Mouse (Mus musculus) heart, adult 11 months (tissue): ENCODE data around the gene Rexo5.

ENCODE experiments used
- DNase-seq: peaks from one replicate; pipeline ENCODE4 v3.0.0; 2022

Gene Rexo5

GRCm38 (mm10) chr7:119847396-119847795 lies 53.6 kb downstream of the Rexo5 start:
- peak; percentile 59 for DNase-seq

GRCm38 (mm10) chr7:119849096-119849495 lies 55.3 kb downstream of the Rexo5 start:
- peak; percentile 66 for DNase-seq

- peak; percentile 97 for DNase-seq
These were observed 56.9 kb downstream of the Rexo5 start for GRCm38 (mm10) chr7:119850737-119851136.

- DNase-seq, result no peak
These were observed 58.7 kb downstream of the Rexo5 start for GRCm38 (mm10) chr7:119852494-119852893.

GRCm38 (mm10) chr7:119853186-119853585 lies 59.4 kb downstream of the Rexo5 start:
- DNase-seq, result no peak

- DNase-seq, result peak; percentile 45
These were observed 60.6 kb downstream of the Rexo5 start for GRCm38 (mm10) chr7:119854362-119854761.

- DNase-seq, result peak; percentile 75
These were observed 61.2 kb downstream of the Rexo5 start for GRCm38 (mm10) chr7:119855031-119855430.

GRCm38 (mm10) chr7:119859476-119859875 lies 65.7 kb downstream of the Rexo5 start:
- no peak for DNase-seq

- DNase-seq, result no peak
These were observed 66.3 kb downstream of the Rexo5 start for GRCm38 (mm10) chr7:119860116-119860515.

GRCm38 (mm10) chr7:119860554-119860953 lies 66.7 kb downstream of the Rexo5 start:
- DNase-seq, result no peak

GRCm38 (mm10) chr7:119860971-119861334 lies 67.1 kb downstream of the Rexo5 start:
- DNase-seq, result no peak

GRCm38 (mm10) chr7:119861335-119862091 lies 67.7 kb downstream of the Rexo5 start:
- DNase-seq, result peak; percentile 97

- DNase-seq, result no peak
These were observed 68.4 kb downstream of the Rexo5 start for GRCm38 (mm10) chr7:119862167-119862566.

GRCm38 (mm10) chr7:119864500-119864899 lies 70.7 kb downstream of the Rexo5 start:
- peak; percentile 52 for DNase-seq

GRCm38 (mm10) chr7:119866136-119866535 lies 72.3 kb downstream of the Rexo5 start:
- DNase-seq, result peak; percentile 74

- DNase-seq, result peak; percentile 40
These were observed 78.4 kb downstream of the Rexo5 start for GRCm38 (mm10) chr7:119872204-119872603.

GRCm38 (mm10) chr7:119873050-119873449 lies 79.2 kb downstream of the Rexo5 start:
- DNase-seq, result no peak

- peak; percentile 92 for DNase-seq
These were observed 82.1 kb downstream of the Rexo5 start for GRCm38 (mm10) chr7:119875776-119876440.

- no peak for DNase-seq
These were observed 85.4 kb downstream of the Rexo5 start for GRCm38 (mm10) chr7:119879171-119879570.

- no peak for DNase-seq
These were observed 86.5 kb downstream of the Rexo5 start for GRCm38 (mm10) chr7:119880345-119880744.

- DNase-seq, result no peak
These were observed 87.4 kb downstream of the Rexo5 start for GRCm38 (mm10) chr7:119881229-119881628.

- no peak for DNase-seq
These were observed 94.1 kb downstream of the Rexo5 start for GRCm38 (mm10) chr7:119887887-119888286.

- DNase-seq, result peak; percentile 34
These were observed 98.4 kb downstream of the Rexo5 start for GRCm38 (mm10) chr7:119892198-119892597.

- peak; percentile 74 for DNase-seq
These were observed 98.9 kb downstream of the Rexo5 start for GRCm38 (mm10) chr7:119892742-119893141.
